Mouse (Mus musculus): Measurements from ENCODE around the gene Afg3l1.
"Not testable (repeated sequence)": the region's sequence is repeated elsewhere in the genome, so short reads cannot be mapped to it uniquely, and the experiment has no call there.

Afg3l1 gene

DNA sequence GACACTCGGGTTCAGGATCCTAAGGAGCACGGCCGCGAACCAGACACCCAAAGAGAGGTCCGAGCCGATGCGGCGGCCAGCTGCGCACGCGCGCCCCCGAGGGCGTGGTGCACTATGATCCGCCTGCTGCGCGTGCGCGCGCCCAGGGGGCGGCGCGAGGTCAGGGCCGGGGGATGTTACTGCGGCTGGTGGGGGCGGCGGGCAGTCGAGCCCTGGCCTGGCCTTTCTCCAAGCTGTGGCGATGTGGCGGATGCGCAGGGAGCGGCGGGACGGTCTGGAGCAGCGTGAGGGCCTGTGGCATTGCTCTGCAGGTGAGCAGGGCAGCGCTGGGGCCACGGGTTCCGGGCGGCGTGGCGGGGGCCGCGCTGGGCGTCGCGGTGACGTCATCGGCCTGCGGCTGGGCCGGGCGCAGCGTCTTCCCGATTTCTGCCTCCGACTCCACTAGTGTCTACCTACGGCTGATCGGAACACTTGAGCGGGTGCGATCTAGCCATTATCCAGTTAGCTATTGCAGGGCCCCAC lies at the start of gene Afg3l1:
Afg3l1 (plus strand) TSS at position 167 of the 522 bp plus-strand sequence.
- DNase-seq, result peak; percentile 95

DNA sequence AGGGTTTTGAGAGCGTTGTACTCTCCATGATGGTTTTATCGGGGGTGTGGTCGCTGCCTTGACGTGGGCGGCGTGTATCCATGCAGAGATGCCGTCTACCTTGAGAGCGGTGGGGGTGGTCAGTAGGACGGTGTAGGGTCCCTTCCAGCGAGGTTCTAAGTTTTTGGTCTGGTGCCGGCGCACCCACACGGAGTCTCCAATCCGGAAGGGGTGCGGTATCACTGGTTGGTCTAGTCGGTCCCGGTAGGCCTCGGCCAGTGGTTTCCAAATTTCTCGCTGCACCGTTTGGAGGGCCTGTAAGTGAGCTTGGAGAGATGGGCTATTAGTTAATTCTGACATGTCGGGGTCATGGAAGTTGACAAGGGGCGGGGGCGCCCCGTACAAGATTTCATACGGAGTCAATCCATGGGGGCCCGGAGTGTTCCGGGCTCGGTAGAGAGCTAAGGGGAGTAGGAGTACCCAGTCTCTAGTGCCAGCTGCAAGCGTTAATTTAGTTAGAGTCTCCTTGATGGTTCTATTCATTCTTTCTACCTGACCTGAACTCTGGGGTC lies 49.3 kb upstream of the Afg3l1 start:
- peak; percentile 30 for DNase-seq

DNA sequence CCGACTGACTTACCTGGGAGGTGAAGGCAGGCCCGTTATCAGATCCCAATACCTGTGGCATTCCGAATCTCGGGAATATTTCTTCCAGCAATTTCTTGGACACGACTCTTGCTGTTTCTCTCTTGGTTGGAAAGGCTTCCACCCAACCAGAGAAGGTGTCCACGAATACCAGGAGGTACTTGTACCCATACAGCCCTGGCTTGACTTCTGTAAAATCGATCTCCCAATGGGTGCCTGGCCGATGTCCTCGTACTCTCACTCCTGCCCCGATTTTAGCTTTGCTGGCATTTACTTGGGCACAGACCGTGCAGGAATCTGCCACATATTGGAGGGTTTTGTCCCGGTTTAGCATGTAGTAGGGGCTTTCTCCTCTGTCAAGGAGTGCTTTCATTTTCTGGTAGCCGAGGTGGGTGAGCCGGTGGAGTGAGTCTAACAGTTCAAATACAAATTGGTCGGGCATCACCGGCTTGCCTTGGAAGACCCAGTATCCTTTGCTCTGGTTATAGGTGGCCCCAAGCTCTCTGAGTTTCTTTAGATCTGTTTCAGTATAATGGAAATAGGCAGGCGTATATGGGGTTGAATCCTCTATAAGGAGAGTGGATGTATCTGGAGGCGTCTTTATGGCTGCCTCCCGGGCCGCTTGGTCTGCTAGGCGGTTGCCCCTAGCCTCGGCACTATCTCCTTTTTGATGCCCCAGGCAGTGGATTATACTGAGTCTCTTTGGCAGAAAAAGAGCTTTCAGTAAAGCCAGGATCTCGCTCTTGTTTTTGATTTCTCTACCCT lies 48.6 kb upstream of the Afg3l1 start:
- DNase-seq, result no peak

DNA sequence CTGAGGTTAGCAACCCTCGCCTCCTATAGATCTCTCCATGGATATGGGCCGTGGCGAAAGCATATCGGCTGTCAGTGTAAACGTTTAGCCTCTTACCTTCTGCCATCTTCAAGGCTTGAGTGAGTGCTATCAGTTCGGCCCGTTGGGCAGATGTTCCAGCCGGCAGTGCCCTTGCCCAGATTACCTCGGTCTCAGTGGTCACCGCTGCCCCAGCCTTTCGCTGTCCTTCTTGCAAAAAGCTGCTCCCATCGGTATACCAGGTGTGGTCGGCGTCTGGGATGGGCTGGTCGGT lies 48.0 kb upstream of the Afg3l1 start:
- not testable (repeated sequence) for DNase-seq

DNA sequence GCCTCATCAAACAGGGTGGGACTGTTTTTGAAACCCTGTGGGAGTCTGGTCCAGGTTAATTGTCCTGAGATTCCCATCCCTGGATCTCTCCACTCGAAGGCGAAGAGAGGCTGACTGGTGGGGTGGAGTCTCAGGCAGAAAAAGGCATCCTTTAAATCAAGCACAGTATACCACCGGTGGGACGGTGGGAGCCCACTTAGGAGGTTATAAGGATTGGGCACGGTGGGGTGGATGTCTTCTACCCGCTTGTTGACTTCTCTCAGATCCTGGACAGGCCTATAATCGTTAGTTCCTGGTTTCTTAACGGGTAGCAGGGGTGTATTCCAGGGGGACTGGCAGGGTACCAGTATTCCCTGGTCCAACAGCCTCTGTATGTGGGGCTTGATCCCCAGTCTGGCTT lies 46.8 kb upstream of the Afg3l1 start:
- not testable (repeated sequence) for DNase-seq

DNA sequence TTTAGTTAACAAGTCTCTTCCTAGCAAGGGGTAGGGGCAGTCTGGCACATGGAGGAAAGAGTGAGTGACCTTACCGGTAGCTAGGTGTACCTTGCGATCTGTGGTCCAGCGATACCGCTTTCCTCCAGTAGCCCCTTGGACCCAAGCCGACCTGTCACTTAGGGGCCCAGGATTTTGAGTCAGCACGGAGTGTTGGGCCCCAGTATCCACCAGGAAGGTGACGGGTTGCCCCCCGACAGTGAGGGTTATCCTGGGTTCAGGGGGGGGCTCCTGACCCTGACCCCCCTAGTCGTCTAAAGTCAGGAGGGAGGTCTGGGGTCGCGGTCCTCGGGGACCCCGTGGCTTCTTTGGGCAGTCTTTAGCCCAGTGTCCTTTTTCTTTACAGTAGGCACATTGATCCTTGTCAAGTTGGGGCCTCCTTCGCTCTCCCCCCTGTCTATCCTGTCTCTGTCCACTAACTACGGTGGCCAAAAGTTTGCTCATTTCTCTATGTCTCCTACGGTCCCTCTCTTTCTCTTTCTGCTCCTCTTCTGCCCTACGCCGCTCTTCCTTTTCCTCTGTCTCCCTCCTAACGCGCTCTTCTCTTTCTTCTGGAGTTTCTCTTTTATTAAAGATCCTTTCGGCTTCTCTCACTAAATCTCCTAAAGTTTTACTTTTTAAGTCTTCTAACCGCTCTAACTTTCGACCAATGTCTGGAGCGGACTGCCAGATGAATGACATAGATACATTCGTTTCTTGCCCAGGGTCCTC lies 45.9 kb upstream of the Afg3l1 start:
- DNase-seq, result peak; percentile 14

DNA sequence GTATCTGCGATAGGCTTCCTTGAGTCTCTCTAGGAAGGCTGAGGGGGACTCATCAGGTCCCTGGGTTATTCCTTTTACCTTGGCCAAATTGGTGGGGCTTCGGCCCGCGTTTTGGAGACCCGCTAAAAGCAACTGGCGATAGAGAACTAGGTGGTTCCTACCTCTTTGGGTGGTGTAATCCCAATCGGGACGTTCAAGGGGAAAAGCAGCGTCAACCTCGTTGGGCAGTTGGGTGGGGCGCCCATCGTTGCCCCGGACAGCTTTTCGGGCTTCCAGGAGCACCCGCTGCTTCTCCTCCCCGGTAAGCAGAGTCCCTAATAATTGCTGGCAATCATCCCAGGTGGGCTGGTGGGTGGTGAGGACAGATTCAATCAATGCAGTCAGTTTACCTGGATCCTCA lies 45.3 kb upstream of the Afg3l1 start:
- DNase-seq, result peak; percentile 26

DNA sequence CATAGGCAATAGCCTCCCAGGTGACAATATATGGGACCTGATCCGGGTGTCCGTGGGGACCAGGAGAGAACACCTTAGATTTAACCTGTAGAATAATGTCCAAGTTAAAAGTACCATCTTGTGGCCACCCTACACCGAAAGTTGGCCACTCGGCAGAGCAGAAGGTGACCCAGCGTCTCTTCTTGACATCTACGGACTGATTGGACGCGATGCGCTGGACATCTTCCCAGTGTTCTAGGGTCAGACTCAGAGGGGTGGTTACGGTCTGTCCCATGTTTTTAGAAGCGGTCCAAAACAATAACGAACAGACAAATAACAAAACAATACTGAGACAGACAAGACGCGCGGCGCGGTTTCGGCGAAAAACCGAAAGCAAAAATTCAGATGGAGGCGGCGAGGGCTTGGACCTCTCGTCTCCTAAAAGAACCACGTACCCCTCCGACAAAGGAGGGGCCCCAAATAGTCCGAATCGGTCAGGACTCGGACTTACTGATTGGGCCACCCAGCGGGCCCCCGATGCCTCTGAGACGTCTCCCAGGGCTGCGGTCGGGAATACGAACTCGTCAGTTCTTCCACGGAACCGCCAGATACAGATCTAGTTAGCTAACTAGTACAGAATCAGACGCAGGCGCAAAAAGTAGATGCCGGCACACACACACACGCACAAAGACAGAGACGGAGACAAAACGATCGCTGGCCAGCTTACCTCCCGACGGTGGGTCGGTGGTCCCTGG lies 44.3 kb upstream of the Afg3l1 start:
- DNase-seq, result peak; percentile 23

DNA sequence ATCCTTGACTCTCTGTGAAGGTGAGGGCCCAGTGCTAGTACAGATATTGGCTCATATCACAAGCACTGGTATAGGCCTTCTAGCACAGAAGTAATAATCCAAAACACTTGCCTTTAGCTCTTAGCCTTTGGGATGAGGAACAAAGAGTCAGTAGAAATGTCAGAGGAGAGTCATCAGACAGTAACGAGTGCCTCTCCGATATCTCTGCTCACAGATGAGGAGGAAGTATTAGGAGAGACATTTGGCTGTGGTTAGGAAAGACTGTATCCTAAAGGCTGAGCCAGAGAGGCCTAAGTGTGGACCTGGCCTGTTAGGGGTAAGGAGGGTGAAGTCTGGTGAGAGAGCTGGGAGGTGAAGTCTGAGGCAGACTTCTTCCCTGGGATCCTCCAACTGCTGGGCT lies 35.9 kb upstream of the Afg3l1 start:
- DNase-seq, result no peak

DNA sequence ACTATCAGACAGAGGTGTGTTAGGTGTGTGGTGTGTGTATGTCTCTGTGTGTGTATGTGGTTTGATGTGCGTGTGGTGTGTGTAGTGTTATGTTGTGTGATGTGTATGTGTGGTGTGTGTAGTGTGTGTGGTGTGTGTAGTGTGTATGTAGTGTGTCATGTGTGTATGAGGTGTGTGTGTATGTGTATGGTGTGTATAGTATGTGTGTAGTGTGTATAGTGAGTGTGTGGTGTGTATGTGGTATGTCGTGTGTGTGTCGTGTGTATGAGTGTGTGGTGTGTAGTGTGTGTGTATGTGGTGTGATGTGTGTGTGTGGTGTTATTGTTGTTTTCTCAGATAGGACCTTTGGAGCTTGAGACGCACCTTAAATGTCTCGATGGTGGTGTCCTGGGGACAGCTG lies 35.4 kb upstream of the Afg3l1 start:
- no peak for DNase-seq

DNA sequence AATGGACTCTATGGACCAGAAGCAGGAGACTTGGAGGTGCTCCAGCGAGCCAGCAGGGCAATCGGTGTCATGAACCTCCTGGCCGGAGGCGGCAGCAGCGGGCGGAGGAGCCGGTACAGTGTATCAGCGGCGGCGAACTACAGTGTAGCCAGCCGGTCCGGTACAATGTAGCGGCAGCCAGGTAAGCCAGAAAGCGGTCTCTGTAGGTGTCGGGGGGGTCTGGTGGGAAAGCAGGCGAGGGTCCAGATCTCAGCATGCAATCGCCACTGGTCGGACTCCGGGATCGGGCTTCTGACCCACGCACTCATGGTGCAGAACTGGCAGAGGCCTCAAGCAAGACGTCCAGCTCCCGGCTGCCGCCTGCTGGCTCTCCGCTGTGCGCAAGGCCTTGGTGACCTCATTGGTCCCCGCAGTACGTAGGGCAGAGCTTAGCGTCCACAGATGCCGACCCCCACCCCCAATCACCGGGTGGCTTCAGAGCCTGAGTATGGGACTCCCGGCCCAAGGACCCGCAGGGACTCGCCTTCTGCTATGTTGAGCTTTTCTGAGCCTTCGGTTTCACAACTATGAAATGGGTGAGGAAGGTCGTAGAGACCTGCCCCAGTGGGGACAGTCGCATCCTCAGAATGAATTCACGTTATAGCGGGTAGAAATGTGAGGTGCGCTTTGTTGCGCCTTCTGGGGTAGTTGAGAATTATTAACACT lies 34.7 kb upstream of the Afg3l1 start:
- DNase-seq, result peak; percentile 95

DNA sequence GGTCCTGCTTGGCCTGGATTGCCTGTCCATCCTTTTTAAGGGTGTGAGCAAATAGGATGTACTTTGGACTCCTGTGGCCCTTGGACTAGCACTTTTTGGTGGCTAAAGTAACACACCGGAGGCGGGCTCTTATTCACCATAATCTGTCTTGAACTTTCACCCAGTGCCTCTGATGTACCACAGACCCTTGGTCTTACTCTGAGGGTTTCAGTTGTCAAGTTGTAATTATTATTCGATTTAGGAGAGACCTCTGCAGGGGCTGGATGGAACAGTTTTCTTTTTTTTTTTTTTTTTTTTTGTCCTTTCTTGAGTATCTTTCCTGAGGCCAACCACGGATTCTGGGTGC lies 34.2 kb upstream of the Afg3l1 start:
- DNase-seq, result no peak

DNA sequence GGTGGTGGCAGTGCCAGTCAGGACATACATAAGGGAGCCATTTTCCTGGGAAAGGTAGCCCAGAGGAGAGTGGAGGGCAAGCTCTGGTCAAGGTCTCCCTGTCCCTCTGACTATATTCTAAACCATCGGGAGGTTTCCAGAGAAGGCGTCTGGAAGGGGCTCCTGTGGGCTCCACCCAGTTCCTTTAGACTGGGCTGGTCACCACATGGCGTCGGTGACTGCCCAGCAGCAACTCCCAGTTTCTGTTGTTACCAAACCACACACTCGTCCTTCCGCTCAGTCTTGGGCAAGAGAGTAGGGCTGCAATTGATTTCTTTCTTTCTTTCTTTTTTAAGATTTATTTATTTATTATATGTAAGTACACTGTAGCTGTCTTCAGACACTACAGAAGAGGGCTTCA lies 33.6 kb upstream of the Afg3l1 start:
- no peak for DNase-seq

DNA sequence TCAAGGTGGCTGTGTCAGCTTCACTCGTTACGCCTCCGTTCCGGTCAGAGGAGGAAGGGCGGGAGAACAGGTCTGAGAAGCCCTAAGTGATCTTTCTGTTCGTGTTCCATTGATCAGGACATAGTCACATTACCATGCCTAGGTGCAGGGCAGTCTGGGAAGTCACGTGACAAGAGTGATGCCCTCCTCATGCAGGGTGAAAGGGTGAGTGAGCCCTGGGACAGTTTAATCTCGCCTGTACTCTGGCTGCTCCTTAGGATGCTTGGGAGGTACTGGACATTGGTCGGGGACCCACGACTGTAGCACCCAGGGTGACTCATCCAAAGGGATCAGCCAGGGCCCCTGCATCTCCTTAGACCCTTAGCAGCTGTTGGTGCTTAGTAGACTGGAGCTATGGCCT lies 31.7 kb upstream of the Afg3l1 start:
- DNase-seq, result no peak

DNA sequence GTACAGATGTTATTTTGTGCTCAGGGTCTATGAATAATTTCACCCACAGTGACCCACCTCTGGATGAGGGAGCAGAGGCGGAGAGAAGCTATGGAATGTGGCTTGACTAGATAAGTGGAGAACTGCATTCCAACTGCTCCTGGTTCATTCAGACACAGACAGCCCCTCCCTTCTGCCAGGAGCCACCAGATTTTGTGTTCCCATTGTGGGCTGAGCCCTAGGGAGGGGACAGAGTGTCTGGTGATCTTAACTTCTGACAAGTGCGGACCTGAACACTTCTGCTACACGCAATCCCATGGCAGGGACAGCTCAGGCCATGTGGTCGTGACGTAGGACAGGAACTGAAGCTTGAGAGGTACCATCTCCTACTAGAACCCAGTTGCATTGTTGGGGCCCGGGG lies 30.9 kb upstream of the Afg3l1 start:
- no peak for DNase-seq

DNA sequence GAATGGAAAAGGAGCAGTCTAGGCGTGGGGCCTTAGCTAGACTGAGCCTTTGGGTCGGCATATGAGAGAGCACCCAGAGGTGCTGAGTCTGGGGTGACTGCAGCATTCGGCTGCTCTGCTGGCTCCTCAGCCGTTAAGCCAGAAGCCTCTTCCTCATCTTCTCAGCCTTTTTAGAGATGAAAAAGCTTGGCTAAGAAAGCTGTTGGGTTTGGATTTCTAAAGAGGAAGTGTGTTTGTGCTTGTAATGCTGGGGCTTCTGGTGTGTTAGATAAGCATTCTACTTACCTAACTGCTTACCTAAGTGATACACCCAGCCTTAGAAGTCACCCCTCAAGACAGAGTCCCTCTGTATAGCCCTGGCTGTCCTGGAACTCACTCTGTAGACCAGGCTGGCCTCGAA lies 26.9 kb upstream of the Afg3l1 start:
- no peak for DNase-seq

DNA sequence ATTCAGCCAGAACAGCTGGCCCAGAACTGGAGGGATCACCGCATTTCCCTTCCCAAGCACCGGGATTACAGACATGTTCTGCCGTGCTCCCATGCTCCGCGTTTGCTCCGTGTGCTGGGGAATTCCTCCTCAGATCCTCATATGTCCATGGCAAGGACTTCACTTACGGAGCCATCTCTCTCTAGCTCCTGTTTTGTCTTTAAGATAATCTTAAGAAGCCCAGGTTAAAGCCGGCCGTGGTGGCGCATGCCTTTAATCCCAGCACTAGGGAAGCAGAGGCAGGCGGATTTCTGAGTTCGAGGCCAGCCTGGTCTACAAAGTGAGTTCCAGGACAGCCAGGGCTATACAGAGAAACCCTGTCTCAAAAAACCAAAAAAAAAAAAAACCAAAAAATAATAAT lies 26.0 kb upstream of the Afg3l1 start:
- DNase-seq, result not testable (repeated sequence)

DNA sequence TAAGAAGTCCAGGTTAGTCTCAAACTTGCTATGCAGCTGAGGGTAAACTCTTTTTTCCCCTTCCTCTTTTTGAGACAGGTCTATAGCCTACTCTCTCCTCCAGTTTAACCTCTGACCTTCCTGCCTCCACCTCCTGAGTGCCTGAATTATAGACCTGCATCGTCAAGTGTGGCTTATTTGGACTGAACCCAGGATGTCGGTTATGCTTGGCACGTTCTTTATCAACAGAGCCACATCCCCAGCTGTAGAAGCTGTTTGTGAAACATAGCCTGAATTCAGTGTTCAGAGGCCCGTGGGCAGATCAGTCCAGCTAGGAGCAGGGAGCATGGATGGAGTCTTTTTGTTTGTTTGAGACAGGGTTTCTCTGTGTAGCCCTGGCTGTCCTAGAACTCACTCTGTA lies 25.6 kb upstream of the Afg3l1 start:
- DNase-seq, result no peak

DNA sequence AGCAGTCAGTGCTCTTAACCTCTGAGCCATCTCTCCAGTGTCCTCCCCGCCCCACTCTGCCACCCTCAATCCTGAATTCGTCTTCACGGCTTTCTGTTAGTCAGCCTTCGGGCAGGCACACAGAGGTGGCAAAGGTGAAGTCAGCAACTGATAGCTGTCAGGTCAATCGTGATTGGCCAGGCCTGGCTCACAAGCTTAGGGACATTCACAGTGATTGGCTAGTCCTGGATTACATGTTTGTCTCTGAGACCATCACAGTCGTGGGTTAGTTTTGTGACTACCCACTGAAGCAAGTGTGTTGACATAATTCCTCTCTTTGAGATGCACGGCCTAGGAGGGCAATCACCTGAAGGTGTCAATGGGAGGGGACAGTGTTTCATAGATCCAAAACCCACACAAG lies 24.4 kb upstream of the Afg3l1 start:
- no peak for DNase-seq

DNA sequence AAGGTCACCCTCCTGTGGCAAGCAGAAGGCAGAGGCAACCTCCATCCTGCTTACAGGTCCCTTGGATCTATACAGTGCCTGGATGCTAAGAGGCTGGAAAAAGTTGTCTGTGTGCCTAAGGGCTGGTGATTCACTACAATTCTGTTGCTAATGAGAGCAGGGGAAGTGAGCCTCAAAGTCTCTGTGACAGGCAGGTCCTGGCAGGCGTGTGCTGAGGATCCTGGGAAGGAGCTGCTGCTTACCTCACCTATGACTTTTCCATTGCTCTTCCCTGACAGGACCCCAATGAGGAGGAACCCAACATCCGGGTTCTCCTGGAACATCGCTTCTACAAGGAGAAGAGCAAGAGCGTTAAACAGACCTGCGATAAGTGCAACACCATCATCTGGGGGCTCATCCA lies 23.8 kb upstream of the Afg3l1 start:
- DNase-seq, result no peak

DNA sequence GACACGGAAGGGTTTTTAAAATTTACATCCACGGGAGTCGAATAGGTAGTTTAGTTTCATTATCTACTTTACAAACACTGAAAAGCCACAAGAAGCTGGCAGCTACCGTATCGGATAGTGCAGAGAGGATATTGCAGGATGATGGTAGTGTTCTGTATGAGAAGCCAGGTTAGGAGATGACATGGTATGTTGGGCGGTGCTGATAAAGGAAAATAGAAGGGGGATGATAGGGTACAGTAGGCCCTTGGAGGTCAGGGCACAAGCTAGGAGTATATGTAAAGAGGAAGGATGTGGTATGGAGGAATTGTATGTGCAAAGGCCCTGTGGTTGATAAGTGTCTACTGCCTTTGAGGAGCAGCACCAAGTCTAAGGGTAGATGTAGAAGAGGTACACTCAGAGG lies 23.1 kb upstream of the Afg3l1 start:
- DNase-seq, result no peak

DNA sequence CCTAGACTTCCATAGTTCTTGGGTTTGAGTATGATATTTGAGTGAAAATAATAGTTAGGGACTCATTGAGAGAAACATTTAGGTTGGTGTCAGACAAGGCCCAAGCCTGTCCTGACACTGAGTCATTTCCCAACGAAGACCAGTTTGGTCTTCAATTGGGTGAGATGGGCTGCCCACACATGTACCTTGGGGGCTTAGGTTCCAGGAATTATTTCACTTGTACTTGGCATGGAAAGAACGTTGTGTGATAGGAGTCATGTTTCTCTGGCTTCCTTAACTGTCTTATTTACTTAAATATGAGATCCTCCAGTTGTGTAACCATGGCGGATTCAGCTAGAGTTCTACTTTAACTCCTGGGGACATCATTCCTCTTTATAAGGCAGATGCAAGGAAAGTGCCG lies 14.1 kb upstream of the Afg3l1 start:
- DNase-seq, result no peak

DNA sequence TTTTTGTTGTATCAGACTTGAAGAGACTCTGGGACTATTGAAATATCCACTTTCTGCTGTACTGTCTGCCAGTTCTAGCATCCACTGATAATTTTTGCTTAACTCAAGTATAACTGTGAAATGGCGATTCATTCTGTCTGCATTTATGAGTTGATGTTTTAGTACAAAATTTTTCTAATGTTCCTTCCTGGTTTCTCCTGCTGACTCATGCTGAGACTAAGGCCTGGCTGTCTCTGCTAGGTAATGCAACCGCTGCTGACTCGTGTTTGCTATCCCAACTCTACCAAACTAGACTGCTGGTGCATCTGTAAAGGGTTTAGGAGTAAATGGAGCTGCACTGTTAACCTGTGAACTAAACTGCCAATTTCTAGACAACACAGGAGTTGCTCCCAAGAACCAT lies 10.2 kb upstream of the Afg3l1 start:
- no peak for DNase-seq
